9 mouse cellular contexts compared by ENCODE assay signal in genomic region chr8:54724668-54725035, GRCm38 (mm10).
DNase-seq lines count a peak whose midpoint lies in the region; ATAC-seq and TF ChIP-seq lines count a peak whose summit lies in the region.
"Had no signal": no experiment of that assay in that cellular context is flagged by ENCODE, and none has a peak within 500 bp of the region (broad histone marks: within the 10 kb centered on the region; RNA-seq: fewer than 3 reads in every experiment).

No protein-coding gene starts in this region.

- no peak for TF ChIP-seq CTCF in heart, adult 2 months (IDR thresholded peaks at IDR 0.05)
- TF ChIP-seq CTCF in lung, postnatal 0 days (IDR thresholded peaks at IDR 0.05), result no peak

- no peaks in the 10 kb centered on the region for H3K9me3 ChIP-seq in lung, postnatal 0 days (ENCODE audit: low read length)
- H3K9me3 ChIP-seq in limb, embryonic 12.5 days, result no peaks in the 10 kb centered on the region
- H3K9me3 ChIP-seq in stomach, embryonic 15.5 days, result no peaks in the 10 kb centered on the region

- no peaks in the 10 kb centered on the region for H3K4me1 ChIP-seq in heart, adult 2 months (ENCODE audit: control insufficient read depth, insufficient read depth, low read length)
- no peaks in the 10 kb centered on the region for H3K4me1 ChIP-seq in lung, postnatal 0 days (ENCODE audit: insufficient read depth, low read depth, low read length)
- no peaks in the 10 kb centered on the region for H3K4me1 ChIP-seq in limb, embryonic 12.5 days (replicated peaks)
- no peaks in the 10 kb centered on the region for H3K4me1 ChIP-seq in stomach, embryonic 15.5 days

- H3K36me3 ChIP-seq in heart, adult 2 months (ENCODE audit: control insufficient read depth, insufficient read depth, low read length), result no peaks in the 10 kb centered on the region
- H3K36me3 ChIP-seq in lung, postnatal 0 days (ENCODE audit: insufficient read depth, low read length), result no peaks in the 10 kb centered on the region
- H3K36me3 ChIP-seq in limb, embryonic 12.5 days, result no peaks in the 10 kb centered on the region
- H3K36me3 ChIP-seq in stomach, embryonic 15.5 days, result no peaks in the 10 kb centered on the region

- H3K27me3 ChIP-seq in heart, adult 2 months (ENCODE audit: control insufficient read depth, insufficient read depth, low read length), result no peaks in the 10 kb centered on the region
- H3K27me3 ChIP-seq in lung, postnatal 0 days (replicated peaks; ENCODE audit: insufficient read depth, low read length), result no peaks in the 10 kb centered on the region
- H3K27me3 ChIP-seq in limb, embryonic 12.5 days, result no peaks in the 10 kb centered on the region
- no peaks in the 10 kb centered on the region for H3K27me3 ChIP-seq in stomach, embryonic 15.5 days (replicated peaks)

- no peak overlapping the region for H3K27ac ChIP-seq in heart, adult 2 months
- no peak overlapping the region for H3K27ac ChIP-seq in lung, postnatal 0 days (ENCODE audit: low read length)
- no peak overlapping the region for H3K27ac ChIP-seq in limb, embryonic 12.5 days
- no peak overlapping the region for H3K27ac ChIP-seq in stomach, embryonic 15.5 days

- no peaks in the 10 kb centered on the region for H3K79me2 ChIP-seq in heart, adult 2 months (replicated peaks; ENCODE audit: control insufficient read depth, insufficient read depth, low read length)

- peak overlapping the region; percentile 22 for H3K4me3 ChIP-seq in heart, adult 2 months
- H3K4me3 ChIP-seq in lung, postnatal 0 days (ENCODE audit: low read depth, low read length), result no peak overlapping the region
- peak overlapping the region; percentile 45 for H3K4me3 ChIP-seq in limb, embryonic 12.5 days (replicated peaks)
- H3K4me3 ChIP-seq in stomach, embryonic 15.5 days (replicated peaks), result peak overlapping the region; percentile 40
- H3K4me3 ChIP-seq: erythroblast, embryonic 14.5 days had no signal

- WGBS in heart, adult 2 months, result 32% methylated on average over 8 of the region's 8 CpGs
- WGBS in lung, postnatal 0 days, result 12% methylated on average over 8 of the region's 8 CpGs
- WGBS in limb, embryonic 12.5 days, result 17% methylated on average over 8 of the region's 8 CpGs
- 14% methylated on average over 8 of the region's 8 CpGs for WGBS in stomach, embryonic 15.5 days

- intact Hi-C loops in heart, adult 2 months (cut with DNase I), result no loop called here

- H3K9ac ChIP-seq in heart, adult 2 months (ENCODE audit: low read depth, low read length), result no peak overlapping the region
- no peak overlapping the region for H3K9ac ChIP-seq in lung, postnatal 0 days (replicated peaks; ENCODE audit: low read depth)
- H3K9ac ChIP-seq in limb, embryonic 12.5 days (replicated peaks), result no peak overlapping the region
- H3K9ac ChIP-seq in stomach, embryonic 15.5 days, result no peak overlapping the region

- no peak for TF ChIP-seq EP300 in heart, adult 2 months (IDR thresholded peaks at IDR 0.05; ENCODE audit: insufficient read depth, low read depth, low read length)
- no peak for TF ChIP-seq EP300 in lung, postnatal 0 days (IDR thresholded peaks at IDR 0.05)

- peak overlapping the region; percentile 40 for H3K4me2 ChIP-seq in lung, postnatal 0 days (replicated peaks; ENCODE audit: low read depth, low read length)
- peak overlapping the region; percentile 61 for H3K4me2 ChIP-seq in limb, embryonic 12.5 days
- peak overlapping the region; percentile 68 for H3K4me2 ChIP-seq in stomach, embryonic 15.5 days

- no peak for DNase-seq in heart, adult 2 months
- DNase-seq in heart, postnatal 4 days, result no peak
- DNase-seq in lung, postnatal 0 days (ENCODE audit: low spot score), result no peak
- no peak for DNase-seq in lung, postnatal 14 days
- DNase-seq in urinary bladder, adult 2 months (ENCODE audit: low spot score), result no peak
- no peak for DNase-seq in B cell, adult 2 months

- TF ChIP-seq POLR2A in heart, adult 2 months (IDR thresholded peaks at IDR 0.05; ENCODE audit: insufficient read depth, low read depth, low read length), result no peak

- ATAC-seq in lung, postnatal 0 days, result no peak
- ATAC-seq in limb, embryonic 12.5 days (ENCODE audit: insufficient number of reproducible peaks, insufficient read depth, low FRiP score, low TSS enrichment, low read depth), result peak; percentile 27
- peak; percentile 11; the same call in 1 of the 2 replicates for ATAC-seq in stomach, embryonic 15.5 days (ENCODE audit: insufficient read depth, low FRiP score, low read depth)
